Mouse (Mus musculus) left cerebral cortex, postnatal 14 days (tissue): Measurements from ENCODE around the gene Akap2. TPM values are rescaled to one million over a fixed set of nuclear protein-coding genes. Genes with fewer than 3 reads are reported as not detected.

ENCODE experiments used
- DNase-seq, 2 experiments: peaks; one replicate each; pipeline ENCODE4 v3.0.0; 2021 to 2022; ENCODE audit warnings: low spot score in 2 of 2, mixed read lengths in 1 of 2
- intact Hi-C: fragments of 180-260 bp; cut with DNase I; formaldehyde crosslinking; loops from one replicate; pipeline ENCODE4 v1.15.1; 2025
- total RNA-seq, 2 experiments: library from RNA; stranded (reverse); gene quantifications; 2 replicates each; pipeline ENCODE4 v1.2.3; 2021

The Akap2 gene
- total RNA-seq, 2 experiments from 2014 or later: 34.4 to 39.5 TPM

GRCm38 (mm10) chr4:57816146-57816545 lies 98.7 kb downstream of the Akap2 start:
- DNase-seq: no peak
- intact Hi-C loops: no loop called here

GRCm38 (mm10) chr4:57820839-57821374 lies 103.5 kb downstream of the Akap2 start:
- intact Hi-C loops: no loop called here
- no peak for DNase-seq

- peak in 1 of 2 experiments; percentile 39 for DNase-seq
- intact Hi-C loops: no loop called here
These were observed 104.3 kb downstream of the Akap2 start for GRCm38 (mm10) chr4:57821556-57822356.

- DNase-seq: no peak
- intact Hi-C loops: no loop called here
These were observed 105.2 kb downstream of the Akap2 start for GRCm38 (mm10) chr4:57822641-57823040.

- intact Hi-C loops: no loop called here
- no peak for DNase-seq
These were observed 107.3 kb downstream of the Akap2 start for GRCm38 (mm10) chr4:57824626-57825240.

- intact Hi-C loops: no loop called here
- DNase-seq: no peak
These were observed 108.8 kb downstream of the Akap2 start for GRCm38 (mm10) chr4:57826272-57826671.

GRCm38 (mm10) chr4:57829131-57829530 lies 111.7 kb downstream of the Akap2 start:
- DNase-seq: no peak
- intact Hi-C loops: no loop called here

- intact Hi-C loops: no loop called here
- no peak for DNase-seq
These were observed 112.3 kb downstream of the Akap2 start for GRCm38 (mm10) chr4:57829740-57830139.

- intact Hi-C loops: no loop called here
- DNase-seq: no peak
These were observed 114.9 kb downstream of the Akap2 start for GRCm38 (mm10) chr4:57832318-57832717.

GRCm38 (mm10) chr4:57833060-57833459 lies 115.6 kb downstream of the Akap2 start:
- intact Hi-C loops: no loop called here
- no peak for DNase-seq

GRCm38 (mm10) chr4:57834141-57834540 lies 116.7 kb downstream of the Akap2 start:
- intact Hi-C loops: no loop called here
- DNase-seq: no peak

- intact Hi-C loops: no loop called here
- DNase-seq: no peak
These were observed 119.6 kb downstream of the Akap2 start for GRCm38 (mm10) chr4:57837089-57837488.

GRCm38 (mm10) chr4:57839343-57839742 lies 121.9 kb downstream of the Akap2 start:
- no peak for DNase-seq
- intact Hi-C loops: no loop called here

- no peak for DNase-seq
- intact Hi-C loops: no loop called here
These were observed 124.5 kb downstream of the Akap2 start for GRCm38 (mm10) chr4:57841911-57842310.

GRCm38 (mm10) chr4:57842472-57843305 lies 125.2 kb downstream of the Akap2 start:
- intact Hi-C loops: no loop called here
- DNase-seq: no peak

- intact Hi-C loops: no loop called here
- DNase-seq: peak; percentile 31 to 33
These were observed 127.6 kb downstream of the Akap2 start for GRCm38 (mm10) chr4:57845031-57845431.

GRCm38 (mm10) chr4:57845541-57846210 lies 128.2 kb downstream of the Akap2 start:
- DNase-seq: no peak
- intact Hi-C loops: no loop called here

- DNase-seq: no peak
- intact Hi-C loops: no loop called here
These were observed 129.0 kb downstream of the Akap2 start for GRCm38 (mm10) chr4:57846381-57846990.

- intact Hi-C loops: no loop called here
- DNase-seq: no peak
These were observed 129.6 kb downstream of the Akap2 start for GRCm38 (mm10) chr4:57846991-57847422.
